Mouse (Mus musculus) embryo, embryonic 10.5 days (tissue): Measurements from ENCODE around the gene Dock4.
A peak's percentile ranks its signal among the peaks of the same experiment; 100 is the strongest.

ENCODE experiments used
- DNase-seq: peaks from one replicate; pipeline ENCODE4 v3.0.0-alpha.2; 2015; ENCODE audit warnings: low spot score

Gene Dock4

GRCm38 (mm10) chr12:40654312-40654711 is 208.6 kb downstream of the Dock4 start:
- no peak for DNase-seq

GRCm38 (mm10) chr12:40655861-40656260 is 210.1 kb downstream of the Dock4 start:
- DNase-seq, result no peak

- no peak for DNase-seq
Observed at GRCm38 (mm10) chr12:40656438-40656837, 210.7 kb downstream of the Dock4 start.

- no peak for DNase-seq
Observed at GRCm38 (mm10) chr12:40657229-40657885, 211.6 kb downstream of the Dock4 start.

GRCm38 (mm10) chr12:40659689-40660088 is 213.9 kb downstream of the Dock4 start:
- DNase-seq, result no peak

GRCm38 (mm10) chr12:40669460-40669859 is 223.7 kb downstream of the Dock4 start:
- DNase-seq, result no peak

- no peak for DNase-seq
Observed at GRCm38 (mm10) chr12:40670766-40671165, 225.0 kb downstream of the Dock4 start.

- no peak for DNase-seq
Observed at GRCm38 (mm10) chr12:40679713-40680112, 234.0 kb downstream of the Dock4 start.

- peak; percentile 73 for DNase-seq
Observed at GRCm38 (mm10) chr12:40680551-40680950, 234.8 kb downstream of the Dock4 start.

- DNase-seq, result no peak
Observed at GRCm38 (mm10) chr12:40691444-40691843, 245.7 kb downstream of the Dock4 start.

GRCm38 (mm10) chr12:40694082-40694721 is 248.4 kb downstream of the Dock4 start:
- DNase-seq, result no peak

- no peak for DNase-seq
Observed at GRCm38 (mm10) chr12:40698330-40698729, 252.6 kb downstream of the Dock4 start.

- peak; percentile 13 for DNase-seq
Observed at GRCm38 (mm10) chr12:40702233-40702792, 256.6 kb downstream of the Dock4 start.

- DNase-seq, result no peak
Observed at GRCm38 (mm10) chr12:40704296-40704695, 258.5 kb downstream of the Dock4 start.

GRCm38 (mm10) chr12:40707108-40707507 is 261.4 kb downstream of the Dock4 start:
- no peak for DNase-seq

- DNase-seq, result no peak
Observed at GRCm38 (mm10) chr12:40709094-40709493, 263.3 kb downstream of the Dock4 start.

- no peak for DNase-seq
Observed at GRCm38 (mm10) chr12:40712235-40712634, 266.5 kb downstream of the Dock4 start.

- no peak for DNase-seq
Observed at GRCm38 (mm10) chr12:40714288-40714687, 268.5 kb downstream of the Dock4 start.

GRCm38 (mm10) chr12:40715174-40715573 is 269.4 kb downstream of the Dock4 start:
- DNase-seq, result no peak

GRCm38 (mm10) chr12:40728373-40728772 is 282.6 kb downstream of the Dock4 start:
- DNase-seq, result no peak

GRCm38 (mm10) chr12:40730756-40731155 is 285.0 kb downstream of the Dock4 start:
- no peak for DNase-seq

- no peak for DNase-seq
Observed at GRCm38 (mm10) chr12:40745501-40745900, 299.7 kb downstream of the Dock4 start.

GRCm38 (mm10) chr12:40746081-40746480 is 300.3 kb downstream of the Dock4 start:
- no peak for DNase-seq
